Comparison of ENCODE assay signal across 14 mouse cellular contexts in genomic region chr2:27223012-27223421, GRCm38 (mm10). TPM values are rescaled to one million over a fixed set of nuclear protein-coding genes. Genes with fewer than 3 reads are reported as not detected.
DNase-seq lines count a peak whose midpoint lies in the region; ATAC-seq lines count a peak whose summit lies in the region.
"Had no signal": no experiment of that assay in that cellular context is flagged by ENCODE, and none has a peak within 500 bp of the region (broad histone marks: within the 10 kb centered on the region; RNA-seq: fewer than 3 reads in every experiment).

No protein-coding gene starts in this region.

- H3K9ac ChIP-seq in lung, embryonic 16.5 days (ENCODE audit: low read length) = no peak overlapping the region
- no peak overlapping the region for H3K9ac ChIP-seq in kidney, embryonic 15.5 days
- H3K9ac ChIP-seq: embryonic facial prominence, embryonic 13.5 days; lung, embryonic 15.5 days had no signal

- H3K4me1 ChIP-seq in lung, embryonic 16.5 days (replicated peaks; ENCODE audit: control insufficient read depth, insufficient read depth, low read length) = peaks cover 1% of the 10 kb centered on the region; the same call in 1 of the 2 replicates
- no peaks in the 10 kb centered on the region for H3K4me1 ChIP-seq in kidney, embryonic 15.5 days
- H3K4me1 ChIP-seq: lung, embryonic 15.5 days had no signal

- no peak overlapping the region for H3K4me2 ChIP-seq in lung, embryonic 16.5 days (ENCODE audit: low read depth, low read length)
- no peak overlapping the region for H3K4me2 ChIP-seq in kidney, embryonic 15.5 days
- H3K4me2 ChIP-seq: embryonic facial prominence, embryonic 13.5 days; lung, embryonic 15.5 days had no signal

- no peak overlapping the region for H3K4me3 ChIP-seq in lung, embryonic 16.5 days (ENCODE audit: low read length)
- no peak overlapping the region for H3K4me3 ChIP-seq in kidney, embryonic 15.5 days (replicated peaks)
- H3K4me3 ChIP-seq: embryonic facial prominence, embryonic 13.5 days; lung, embryonic 15.5 days; myocyte had no signal

- no peaks in the 10 kb centered on the region for H3K9me3 ChIP-seq in lung, embryonic 16.5 days (ENCODE audit: control insufficient read depth, low read length)
- H3K9me3 ChIP-seq in kidney, embryonic 15.5 days (replicated peaks) = no peaks in the 10 kb centered on the region
- H3K9me3 ChIP-seq: embryonic facial prominence, embryonic 13.5 days; lung, embryonic 15.5 days had no signal

- ATAC-seq in lung, embryonic 16.5 days (ENCODE audit: low read depth) = peak; percentile 26; the same call in 1 of the 2 replicates
- no peak for ATAC-seq in kidney, embryonic 15.5 days (replicated peaks; ENCODE audit: low FRiP score)

- H3K27ac ChIP-seq in lung, embryonic 16.5 days (ENCODE audit: low read length) = no peak overlapping the region
- H3K27ac ChIP-seq in kidney, embryonic 15.5 days = no peak overlapping the region
- H3K27ac ChIP-seq: embryonic facial prominence, embryonic 13.5 days had no signal

- H3K36me3 ChIP-seq in lung, embryonic 16.5 days (ENCODE audit: control insufficient read depth, insufficient read depth, low read length) = no peaks in the 10 kb centered on the region; the same call in 1 of the 2 replicates
- peaks cover 55% of the 10 kb centered on the region for H3K36me3 ChIP-seq in kidney, embryonic 15.5 days
- H3K36me3 ChIP-seq: embryonic facial prominence, embryonic 13.5 days; lung, embryonic 15.5 days had no signal

- no peak for DNase-seq in lung, postnatal 36 days
- peak; percentile 60 for DNase-seq in cerebellum, adult 9-10 months
- peak; percentile 71 to 72 for DNase-seq in layer of hippocampus, postnatal 14 days (ENCODE audit: low spot score in 2 of 2)
- peak; percentile 76 for DNase-seq in right cerebral cortex, postnatal 25 days
- DNase-seq in spleen, postnatal 10 days (ENCODE audit: low spot score in 2 of 2) = no peak
- DNase-seq: heart, postnatal 4 days; kidney, postnatal 10 days had no signal

- H3K27me3 ChIP-seq in lung, embryonic 16.5 days (ENCODE audit: control insufficient read depth, insufficient read depth, low read depth, low read length) = no peaks in the 10 kb centered on the region
- no peaks in the 10 kb centered on the region for H3K27me3 ChIP-seq in kidney, embryonic 15.5 days
- H3K27me3 ChIP-seq: embryonic facial prominence, embryonic 13.5 days; lung, embryonic 15.5 days had no signal

- WGBS in lung, embryonic 16.5 days = 75% methylated on average over 7 of the region's 7 CpGs
- WGBS in kidney, embryonic 15.5 days = 84% methylated on average over 7 of the region's 7 CpGs

RNA-seq across cellular contexts. Expression of gene Sardh, which starts 25.1 kb away (rescaled TPM):
- polyA plus RNA-seq in lung, embryonic 16.5 days (2015; fragmentation: Nextera tagmentation; extraction: Ambion mirVana) = 24.3 and 32.0 TPM in 2 replicates
- total RNA-seq in layer of hippocampus, postnatal 14 days (2021) = 10 to 100 TPM in 1 of 2 experiments, 1 to 10 TPM in 1; 9.8 to 10.5 TPM
- 38.7 and 46.1 TPM in 2 replicates for polyA plus RNA-seq in kidney, embryonic 15.5 days (2015; fragmentation: Nextera tagmentation; extraction: Ambion mirVana)

RNA-seq across cellular contexts. Expression of gene Dbh, which starts 58.0 kb away (rescaled TPM):
- polyA plus RNA-seq in lung, embryonic 16.5 days (2015; fragmentation: Nextera tagmentation; extraction: Ambion mirVana) = 0.54 and 0.84 TPM in 2 replicates
- under 1 TPM; 0.48 to 0.91 TPM for total RNA-seq in layer of hippocampus, postnatal 14 days (2021)
- polyA plus RNA-seq in kidney, embryonic 15.5 days (2015; fragmentation: Nextera tagmentation; extraction: Ambion mirVana) = 3.5 and 19.1 TPM in 2 replicates
- total RNA-seq: ES-E14; gastrocnemius, adult 8-10 months had no signal

Comparison
In these comparisons a context has a peak if more than half of its experiments do, and no peak if none do; other contexts are left out.
1. DNase-seq: peak in cerebellum, adult 9-10 months (single experiment), layer of hippocampus, postnatal 14 days (2 of 2) and right cerebral cortex, postnatal 25 days (single experiment); none in lung, postnatal 36 days (single experiment) and spleen, postnatal 10 days (0 of 2).